Mouse (Mus musculus) liver, embryonic 14.5 days (tissue): ENCODE measurements at regions not wholly inside any gene's neighbourhood (a gene's known extent, or its start where the extent isn't known, plus 50 kb on each side); places are given as distances from the start of the nearest gene placed in this dataset.

Experiments used
- ATAC-seq: fragments of 200-750 bp; cut with Nextera tagmentation; 2 replicates; pipeline ENCODE4 v1.8.0; 2017; ENCODE audit warnings: moderate number of reproducible peaks, mild to moderate bottlenecking, moderate library complexity; ENCODE audit not compliant: insufficient read depth
- DNase-seq, 3 experiments: peaks; one replicate each; pipeline ENCODE4 v3.0.0-alpha.2; 2012 to 2013; ENCODE audit warnings: low read depth in 3 of 3, low spot score in 3 of 3
- H3K27ac ChIP-seq: fragments of 300-500 bp; sonication (generic); 2 replicates; pipeline ENCODE4 v1.5.1; 2014; ENCODE audit warnings: moderate library complexity, mild to moderate bottlenecking, control low read depth, inconsistent platforms
- H3K27me3 ChIP-seq: fragments of 300-500 bp; sonication (generic); 2 replicates; pipeline ENCODE4 v1.6.1; 2014; ENCODE audit warnings: mild to moderate bottlenecking, low read length, moderate library complexity; ENCODE audit not compliant: control insufficient read depth, insufficient read depth
- H3K36me3 ChIP-seq: fragments of 300-500 bp; sonication (generic); replicated peaks from 2 replicates; pipeline ENCODE4 v1.6.1; 2014; ENCODE audit warnings: low read depth; ENCODE audit not compliant: control insufficient read depth, insufficient read depth
- H3K4me1 ChIP-seq, 2 experiments: fragments of 200-500 bp in 1 of 2; fragments of 300-500 bp in 1 of 2; sonication (generic) in 1 of 2; replicated peaks; 2 replicates each; pipeline ENCODE4 v1.6.1; 2012 to 2014; ENCODE audit warnings: antibody characterized with exemption in 1 of 2, inconsistent platforms in 1 of 2, low read length in 1 of 2; ENCODE audit not compliant: control insufficient read depth in 2 of 2, insufficient read depth in 2 of 2
- H3K4me2 ChIP-seq: fragments of 300-500 bp; sonication (generic); 2 replicates; pipeline ENCODE4 v1.6.1; 2014; ENCODE audit warnings: low read depth, mild to moderate bottlenecking, control low read depth, moderate library complexity
- H3K4me3 ChIP-seq, 2 experiments: fragments of 200-500 bp in 1 of 2; fragments of 300-500 bp in 1 of 2; sonication (generic) in 1 of 2; 2 replicates each; pipeline ENCODE4 v1.5.1; 2012 to 2014; ENCODE audit warnings: low read depth in 2 of 2, low read length in 2 of 2, mild to moderate bottlenecking in 2 of 2, control low read depth in 1 of 2, inconsistent platforms in 1 of 2, moderate library complexity in 1 of 2; ENCODE audit not compliant: insufficient read depth in 1 of 2
- H3K9ac ChIP-seq: fragments of 300-500 bp; sonication (generic); replicated peaks from 2 replicates; pipeline ENCODE4 v1.6.1; 2014; ENCODE audit warnings: mild to moderate bottlenecking, control low read depth, moderate library complexity
- H3K9me3 ChIP-seq: fragments of 300-500 bp; sonication (generic); 2 replicates; pipeline ENCODE4 v1.6.1; 2016; ENCODE audit warnings: low read length, mixed read lengths; ENCODE audit not compliant: control insufficient read depth
- CTCF ChIP-seq: IDR thresholded peaks from 2 replicates; pipeline ENCODE4 v1.5.1; 2016; ENCODE audit warnings: antibody characterized with exemption, low read depth, control low read depth
- EP300 ChIP-seq: IDR thresholded peaks from 2 replicates; pipeline ENCODE4 v1.6.1; 2016; ENCODE audit warnings: antibody characterized with exemption, low read depth
- WGBS: fragments of 180-500 bp; shearing (Covaris S2); extraction: QIAGEN DNeasy Blood & Tissue Kit; methylation state at CpG from one replicate; pipeline ENCODE4 v1.1.7; 2014; ENCODE audit not compliant: insufficient replicate concordance; 5-methylcytosine and 5-hydroxymethylcytosine counted together

GRCm38 (mm10) chr2:46441927-46442326, 1324.7 kb upstream of the Zeb2 start:
- Histone ChIP-seq H3K9ac (no peak overlapping the region), H3K4me2 (no peak overlapping the region), H3K27me3 (no peaks in the 10 kb centered on the region), H3K4me3 (no peak overlapping the region), H3K36me3 (no peaks in the 10 kb centered on the region), H3K9me3 (no peaks in the 10 kb centered on the region), H3K27ac (no peak overlapping the region), H3K4me1 (peaks cover 0 to 10% of the 10 kb centered on the region in 2 experiments; a peak in 1 of 4 replicates)
- TF ChIP-seq CTCF: no peak
- TF ChIP-seq EP300: no peak
- no peak for ATAC-seq
- WGBS: 50% methylated on average over 8 of the region's 8 CpGs
- no peak for DNase-seq

- H3K36me3 ChIP-seq: no peaks in the 10 kb centered on the region
- peaks cover 0 to 10% of the 10 kb centered on the region in 2 experiments; a peak in 1 of 4 replicates for H3K4me1 ChIP-seq
- no peak overlapping the region for H3K27ac ChIP-seq
- TF ChIP-seq CTCF (no peak), EP300 (no peak)
- ATAC-seq (no peak), DNase-seq (no peak)
- no peak overlapping the region for H3K4me2 ChIP-seq
- H3K4me3 ChIP-seq: no peak overlapping the region
- H3K9me3 ChIP-seq: no peaks in the 10 kb centered on the region
- H3K27me3 ChIP-seq: no peaks in the 10 kb centered on the region
- no peak overlapping the region for H3K9ac ChIP-seq
- 69% methylated on average over 5 of the region's 5 CpGs for WGBS
Measured at GRCm38 (mm10) chr2:46441348-46441747, 1324.2 kb upstream of the Zeb2 start.

- no peak for DNase-seq
- ATAC-seq: no peak
- Histone ChIP-seq H3K9ac (no peak overlapping the region), H3K4me2 (no peak overlapping the region), H3K9me3 (no peaks in the 10 kb centered on the region), H3K36me3 (no peaks in the 10 kb centered on the region), H3K4me3 (no peak overlapping the region), H3K4me1 (peaks cover 0 to 10% of the 10 kb centered on the region in 2 experiments; a peak in 1 of 4 replicates), H3K27ac (no peak overlapping the region), H3K27me3 (no peaks in the 10 kb centered on the region)
- 57% methylated on average over 2 of the region's 2 CpGs for WGBS
- TF ChIP-seq EP300: no peak
- no peak for TF ChIP-seq CTCF
Measured at GRCm38 (mm10) chr2:46440038-46440437, 1322.8 kb upstream of the Zeb2 start.

DNA sequence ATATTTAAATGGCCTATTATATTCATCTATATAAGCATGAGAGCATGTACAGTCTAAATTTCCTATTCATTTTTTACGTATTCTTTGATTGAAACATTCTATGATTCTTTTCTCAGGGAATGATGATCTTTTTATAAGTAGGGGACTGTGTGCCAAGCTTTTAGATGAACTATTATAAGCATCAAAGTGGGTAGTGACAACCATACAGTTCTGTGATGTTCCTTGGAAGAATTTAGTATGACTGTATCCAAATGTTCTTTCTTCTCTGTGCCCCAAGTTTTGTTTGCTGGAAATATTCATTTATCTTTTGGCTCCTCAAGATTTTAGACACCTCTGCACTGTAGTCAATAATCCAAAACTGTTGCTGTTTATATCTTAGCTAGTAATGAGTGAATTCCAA, 1301.1 kb upstream of the Zeb2 start:
- Histone ChIP-seq H3K9ac (no peak overlapping the region), H3K9me3 (no peaks in the 10 kb centered on the region), H3K4me2 (no peak overlapping the region), H3K4me1 (no peaks in the 10 kb centered on the region), H3K36me3 (no peaks in the 10 kb centered on the region), H3K27ac (no peak overlapping the region), H3K4me3 (no peak overlapping the region), H3K27me3 (no peaks in the 10 kb centered on the region)
- DNase-seq: no peak
- WGBS: 75% methylated on average over 1 of the region's 1 CpGs
- TF ChIP-seq CTCF: no peak
- TF ChIP-seq EP300: no peak
- ATAC-seq: no peak

DNA sequence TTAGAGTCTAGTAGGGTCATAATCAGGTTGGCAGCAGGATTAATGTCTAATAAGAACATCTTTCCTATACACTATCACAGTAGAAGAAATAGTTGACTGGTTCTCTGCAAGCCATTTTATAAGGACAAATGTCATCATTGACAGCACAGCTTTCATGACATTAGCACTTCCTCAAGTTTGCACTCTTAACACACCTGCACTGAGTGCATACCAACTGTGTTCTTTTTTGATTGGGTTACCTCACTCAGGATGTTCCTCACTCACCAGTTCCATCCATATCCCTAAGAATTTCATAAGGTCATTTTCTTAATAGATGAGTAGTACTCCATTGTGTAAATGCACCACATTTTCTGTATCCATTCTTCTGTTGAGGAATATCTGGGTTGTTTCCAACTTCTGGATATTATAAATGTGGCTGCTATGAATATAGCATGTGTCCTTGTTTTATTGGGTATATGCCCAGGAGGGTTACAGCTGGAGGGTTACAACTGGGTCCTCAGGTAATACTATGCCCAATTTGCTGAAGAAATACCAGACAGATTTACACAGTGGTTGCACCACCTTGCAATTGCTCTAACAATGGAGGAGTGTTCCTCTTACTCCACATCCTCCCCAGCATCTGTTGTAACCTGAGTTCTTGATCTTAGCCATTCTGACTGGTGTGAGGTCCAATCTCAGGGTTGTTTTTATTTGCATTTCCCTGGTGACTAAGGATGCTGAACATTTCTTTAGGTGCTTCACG, 1285.3 kb upstream of the Zeb2 start:
- H3K4me2 ChIP-seq: no peak overlapping the region
- H3K36me3 ChIP-seq: no peaks in the 10 kb centered on the region
- H3K27me3 ChIP-seq: no peaks in the 10 kb centered on the region
- no peak overlapping the region for H3K27ac ChIP-seq
- DNase-seq (no peak), ATAC-seq (no peak)
- WGBS: 48% methylated on average over 1 of the region's 1 CpGs
- no peak for TF ChIP-seq EP300
- TF ChIP-seq CTCF: no peak
- no peaks in the 10 kb centered on the region for H3K4me1 ChIP-seq
- no peaks in the 10 kb centered on the region for H3K9me3 ChIP-seq
- no peak overlapping the region for H3K4me3 ChIP-seq
- H3K9ac ChIP-seq: no peak overlapping the region
